Mouse (Mus musculus) midbrain, embryonic 15.5 days (tissue): ENCODE data around the gene Eml1. TPM values are rescaled to one million over a fixed set of nuclear protein-coding genes. Genes with fewer than 3 reads are reported as not detected.

Experiments
- ATAC-seq: fragments of 200-750 bp; cut with Nextera tagmentation; replicated peaks from 2 replicates; pipeline ENCODE4 v1.8.0; 2017; ENCODE audit warnings: moderate TSS enrichment
- H3K27ac ChIP-seq: fragments of 300-500 bp; sonication (generic); 2 replicates; pipeline ENCODE4 v1.5.1; 2015; ENCODE audit warnings: mild to moderate bottlenecking, inconsistent platforms
- H3K27me3 ChIP-seq: fragments of 300-500 bp; sonication (generic); replicated peaks from 2 replicates; pipeline ENCODE4 v1.6.1; 2015; ENCODE audit warnings: inconsistent platforms
- H3K36me3 ChIP-seq: fragments of 300-500 bp; sonication (generic); replicated peaks from 2 replicates; pipeline ENCODE4 v1.6.1; 2015; ENCODE audit warnings: inconsistent platforms
- H3K4me1 ChIP-seq: fragments of 300-500 bp; sonication (generic); 2 replicates; pipeline ENCODE4 v1.6.1; 2015; ENCODE audit warnings: inconsistent platforms
- H3K4me2 ChIP-seq: fragments of 300-500 bp; sonication (generic); 2 replicates; pipeline ENCODE4 v1.6.1; 2015; ENCODE audit warnings: inconsistent platforms, mild to moderate bottlenecking, moderate library complexity
- H3K4me3 ChIP-seq: fragments of 300-500 bp; sonication (generic); 2 replicates; pipeline ENCODE4 v1.5.1; 2015; ENCODE audit warnings: mild to moderate bottlenecking, inconsistent platforms
- H3K9ac ChIP-seq: fragments of 300-500 bp; sonication (generic); 2 replicates; pipeline ENCODE4 v1.6.1; 2015; ENCODE audit warnings: mild to moderate bottlenecking, inconsistent platforms
- H3K9me3 ChIP-seq: fragments of 300-500 bp; sonication (generic); 2 replicates; pipeline ENCODE4 v1.6.1; 2016; ENCODE audit warnings: inconsistent platforms
- WGBS: fragments of 180-500 bp; shearing (Covaris S2); methylation state at CpG from one replicate; pipeline ENCODE4 v1.1.7; 2015; ENCODE audit warnings: mixed read lengths; 5-methylcytosine and 5-hydroxymethylcytosine counted together
- polyA plus RNA-seq: library from polyadenylated mRNA; unstranded; fragments of >200 nt; fragmentation: Nextera tagmentation; extraction: Ambion mirVana; gene quantifications from 2 replicates; pipeline ENCODE4 v1.2.1, GENCODE M21; 2015

Gene Eml1
- polyA plus RNA-seq, 1 experiment from 2014 or later, result 52.9 TPM

- Histone ChIP-seq H3K9me3 (no peaks in the 10 kb centered on the region), H3K4me3 (no peak overlapping the region), H3K27ac (peak overlapping the region; percentile 39; the same call in 1 of the 2 replicates), H3K4me1 (peaks cover 28% of the 10 kb centered on the region), H3K9ac (no peak overlapping the region), H3K4me2 (no peak overlapping the region), H3K27me3 (no peaks in the 10 kb centered on the region), H3K36me3 (no peaks in the 10 kb centered on the region)
- 49% methylated on average over 16 of the region's 16 CpGs for WGBS
- ATAC-seq, result 0 out of 2 replicates have a peak, but pooled peaks have one; percentile 22
Measured at GRCm38 (mm10) chr12:108433030-108433429, 62.3 kb downstream of the Eml1 start.

- WGBS, result 53% methylated on average over 10 of the region's 10 CpGs
- H3K27me3 ChIP-seq, result no peaks in the 10 kb centered on the region
- H3K9me3 ChIP-seq, result no peaks in the 10 kb centered on the region
- H3K27ac ChIP-seq, result 0 out of 2 replicates have a peak overlapping the region, but pooled peaks have one; percentile 34
- H3K9ac ChIP-seq, result no peak overlapping the region
- H3K4me2 ChIP-seq, result 0 out of 2 replicates have a peak overlapping the region, but pooled peaks have one; percentile 8
- H3K4me3 ChIP-seq, result no peak overlapping the region
- ATAC-seq, result no peak
- peaks cover 28% of the 10 kb centered on the region for H3K4me1 ChIP-seq
- H3K36me3 ChIP-seq, result no peaks in the 10 kb centered on the region
Measured at GRCm38 (mm10) chr12:108433498-108433897, 62.7 kb downstream of the Eml1 start.

DNA sequence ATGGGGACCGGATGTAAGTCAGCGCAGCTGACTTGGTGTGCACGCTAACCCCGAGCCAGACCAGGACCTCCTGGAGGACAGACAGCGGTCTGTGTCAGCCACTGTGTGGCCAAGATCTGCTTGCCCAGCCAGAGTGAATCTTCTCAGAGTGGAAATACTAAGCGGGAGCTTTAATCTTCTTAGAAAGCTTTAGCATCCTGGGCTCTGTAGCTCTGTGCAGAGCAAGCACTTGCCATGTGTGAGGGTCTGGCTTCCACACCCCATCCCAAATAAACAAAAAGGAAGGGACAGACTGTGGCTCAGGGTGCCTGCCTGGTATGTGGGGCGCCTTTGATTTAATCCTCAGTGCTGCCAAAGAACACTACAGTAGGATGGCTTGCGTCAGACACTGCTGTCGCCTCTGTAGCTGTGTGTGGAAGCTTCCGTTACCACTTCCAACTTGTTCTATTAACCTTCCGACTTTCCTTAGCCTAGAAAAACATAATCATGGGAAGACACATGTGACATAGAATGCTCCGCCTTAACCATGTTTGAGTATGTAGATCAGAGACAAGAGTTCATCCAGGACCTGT is 64.8 kb downstream of the Eml1 start:
- no peaks in the 10 kb centered on the region for H3K27me3 ChIP-seq
- H3K9me3 ChIP-seq, result no peaks in the 10 kb centered on the region
- no peak overlapping the region for H3K9ac ChIP-seq
- no peaks in the 10 kb centered on the region for H3K36me3 ChIP-seq
- WGBS, result 42% methylated on average over 12 of the region's 12 CpGs
- no peak overlapping the region for H3K4me2 ChIP-seq
- H3K4me3 ChIP-seq, result no peak overlapping the region
- 0 out of 2 replicates have a peak overlapping the region, but pooled peaks have one; percentile 22 for H3K27ac ChIP-seq
- peaks cover 28% of the 10 kb centered on the region for H3K4me1 ChIP-seq
- ATAC-seq, result no peak

DNA sequence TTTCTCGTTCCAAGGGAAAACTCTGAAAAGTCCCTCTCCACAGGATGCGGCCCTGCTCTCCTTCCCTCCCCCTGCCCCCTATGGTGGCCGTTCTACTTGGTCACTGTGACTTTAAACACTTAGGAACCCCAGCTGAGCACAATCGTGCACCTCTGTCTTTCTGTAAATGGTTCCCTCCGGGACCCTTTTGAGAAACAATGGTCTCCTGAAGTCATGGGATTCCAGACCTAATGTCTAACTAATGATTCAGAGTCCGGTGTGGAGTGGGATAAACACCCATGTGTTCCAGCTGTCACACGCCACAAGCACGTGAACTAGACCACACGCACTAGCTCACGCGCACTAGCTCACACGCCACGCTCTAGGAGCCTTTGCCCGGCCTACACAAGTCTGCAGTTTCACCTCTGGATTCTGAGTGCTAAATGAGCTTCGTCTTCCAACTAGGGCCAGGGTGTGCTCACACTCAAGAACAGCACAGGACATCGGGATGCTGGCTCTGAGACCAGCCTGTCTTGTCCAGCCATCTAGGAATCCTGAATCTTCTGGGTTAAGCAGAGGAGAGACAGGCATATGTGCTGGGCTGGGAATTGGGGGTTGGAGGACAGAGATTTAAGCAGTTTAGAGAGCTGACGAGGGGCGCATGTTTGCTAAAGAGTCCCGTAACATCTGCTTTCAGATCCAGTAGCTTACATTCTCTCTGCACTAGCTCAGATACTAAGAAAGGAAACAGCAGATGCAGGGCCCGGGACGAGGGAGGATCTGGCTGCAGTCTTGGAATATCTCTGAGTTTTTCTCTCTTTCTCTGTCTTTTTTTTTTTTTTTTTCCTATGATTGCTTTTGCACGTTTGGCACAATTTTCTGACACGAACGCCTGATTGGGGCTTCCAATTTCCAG is 65.5 kb downstream of the Eml1 start:
- 56% methylated on average over 24 of the region's 24 CpGs for WGBS
- no peak overlapping the region for H3K4me2 ChIP-seq
- ATAC-seq, result no peak
- no peaks in the 10 kb centered on the region for H3K27me3 ChIP-seq
- no peaks in the 10 kb centered on the region for H3K9me3 ChIP-seq
- no peak overlapping the region for H3K4me3 ChIP-seq
- peaks cover 28% of the 10 kb centered on the region for H3K4me1 ChIP-seq
- H3K27ac ChIP-seq, result 0 out of 2 replicates have a peak overlapping the region, but pooled peaks have one; percentile 7
- H3K36me3 ChIP-seq, result no peaks in the 10 kb centered on the region
- no peak overlapping the region for H3K9ac ChIP-seq

GRCm38 (mm10) chr12:108437446-108437845 is 66.7 kb downstream of the Eml1 start:
- Histone ChIP-seq H3K27ac (no peak overlapping the region), H3K4me3 (no peak overlapping the region), H3K4me1 (peaks cover 28% of the 10 kb centered on the region), H3K27me3 (no peaks in the 10 kb centered on the region), H3K4me2 (no peak overlapping the region), H3K9ac (no peak overlapping the region), H3K36me3 (no peaks in the 10 kb centered on the region), H3K9me3 (no peaks in the 10 kb centered on the region)
- ATAC-seq, result no peak
- 87% methylated on average over 13 of the region's 13 CpGs for WGBS

GRCm38 (mm10) chr12:108443271-108443670 is 72.5 kb downstream of the Eml1 start:
- Histone ChIP-seq H3K27ac (no peak overlapping the region), H3K9me3 (no peaks in the 10 kb centered on the region), H3K4me2 (no peak overlapping the region), H3K36me3 (no peaks in the 10 kb centered on the region), H3K4me3 (no peak overlapping the region), H3K9ac (no peak overlapping the region), H3K4me1 (peaks cover 19% of the 10 kb centered on the region), H3K27me3 (no peaks in the 10 kb centered on the region)
- WGBS, result 6% methylated on average over 10 of the region's 10 CpGs
- ATAC-seq, result no peak

GRCm38 (mm10) chr12:108443708-108444107 is 73.0 kb downstream of the Eml1 start:
- Histone ChIP-seq H3K4me2 (no peak overlapping the region), H3K36me3 (no peaks in the 10 kb centered on the region), H3K9ac (no peak overlapping the region), H3K4me1 (peaks cover 19% of the 10 kb centered on the region), H3K27me3 (no peaks in the 10 kb centered on the region), H3K4me3 (no peak overlapping the region), H3K27ac (no peak overlapping the region; the same call in 1 of the 2 replicates), H3K9me3 (no peaks in the 10 kb centered on the region)
- ATAC-seq, result no peak
- WGBS, result 55% methylated on average over 5 of the region's 5 CpGs

- peaks cover 19% of the 10 kb centered on the region for H3K4me1 ChIP-seq
- no peaks in the 10 kb centered on the region for H3K9me3 ChIP-seq
- peak; percentile 49; the same call in 1 of the 2 replicates for ATAC-seq
- no peak overlapping the region for H3K9ac ChIP-seq
- no peak overlapping the region for H3K4me2 ChIP-seq
- H3K4me3 ChIP-seq, result no peak overlapping the region
- H3K36me3 ChIP-seq, result no peaks in the 10 kb centered on the region
- no peaks in the 10 kb centered on the region for H3K27me3 ChIP-seq
- peak overlapping the region; percentile 20; the same call in 1 of the 2 replicates for H3K27ac ChIP-seq
- WGBS, result 32% methylated on average over 11 of the region's 11 CpGs
Measured at GRCm38 (mm10) chr12:108444166-108445115, 73.7 kb downstream of the Eml1 start.

GRCm38 (mm10) chr12:108446721-108447120 is 76.0 kb downstream of the Eml1 start:
- Histone ChIP-seq H3K27me3 (no peaks in the 10 kb centered on the region), H3K4me2 (no peak overlapping the region), H3K9me3 (no peaks in the 10 kb centered on the region), H3K27ac (no peak overlapping the region), H3K4me1 (peaks cover 33% of the 10 kb centered on the region), H3K9ac (no peak overlapping the region), H3K4me3 (no peak overlapping the region), H3K36me3 (no peaks in the 10 kb centered on the region)
- no peak for ATAC-seq
- WGBS, result 94% methylated on average over 2 of the region's 2 CpGs

DNA sequence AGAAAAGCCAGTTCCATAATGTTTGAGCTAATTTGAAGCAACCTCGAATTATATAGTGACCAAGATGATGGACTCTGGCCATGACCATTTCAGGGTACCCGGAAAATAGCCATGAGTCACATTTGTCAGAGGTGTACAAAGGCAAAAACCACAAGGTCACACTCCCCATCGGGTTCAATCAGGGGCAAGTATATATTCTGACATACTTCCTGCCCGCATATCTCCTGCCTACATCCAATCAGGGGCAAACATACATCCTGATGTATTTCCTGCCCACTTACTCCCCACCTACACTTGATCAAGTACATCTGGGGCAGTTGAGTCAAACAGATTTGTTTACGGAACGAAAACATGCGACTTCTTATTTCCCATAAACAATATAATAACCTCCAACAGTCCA is 77.6 kb downstream of the Eml1 start:
- Histone ChIP-seq H3K36me3 (no peaks in the 10 kb centered on the region), H3K4me1 (peaks cover 32% of the 10 kb centered on the region), H3K27ac (no peak overlapping the region), H3K4me2 (no peak overlapping the region), H3K9me3 (no peaks in the 10 kb centered on the region), H3K4me3 (no peak overlapping the region), H3K9ac (no peak overlapping the region), H3K27me3 (no peaks in the 10 kb centered on the region)
- 95% methylated on average over 7 of the region's 7 CpGs for WGBS
- ATAC-seq, result no peak

DNA sequence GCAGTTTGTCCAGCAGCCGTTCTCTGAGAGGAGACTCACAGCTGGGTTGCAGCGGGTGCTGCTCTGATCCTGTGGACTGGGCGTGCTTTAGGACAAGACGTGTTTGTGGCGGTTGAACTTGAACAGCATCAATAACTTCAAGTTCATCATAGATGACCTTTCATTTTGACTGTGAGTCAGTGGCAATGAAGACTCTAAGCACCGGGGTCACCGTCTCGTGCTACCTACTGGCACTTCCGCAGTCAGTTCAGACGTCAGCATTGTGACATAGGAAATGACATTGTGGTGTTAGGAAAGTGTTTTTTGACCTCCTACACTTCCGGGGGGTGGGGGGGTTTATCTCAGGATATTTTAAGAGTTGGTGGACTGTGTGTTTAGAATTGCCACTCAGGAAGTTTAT is 79.2 kb downstream of the Eml1 start:
- ATAC-seq, result no peak
- Histone ChIP-seq H3K36me3 (no peaks in the 10 kb centered on the region), H3K9me3 (no peaks in the 10 kb centered on the region), H3K27me3 (no peaks in the 10 kb centered on the region), H3K27ac (no peak overlapping the region), H3K4me3 (no peak overlapping the region), H3K4me1 (peaks cover 25% of the 10 kb centered on the region), H3K4me2 (no peak overlapping the region), H3K9ac (no peak overlapping the region)
- WGBS, result 83% methylated on average over 11 of the region's 11 CpGs

GRCm38 (mm10) chr12:108450546-108450945 is 79.8 kb downstream of the Eml1 start:
- Histone ChIP-seq H3K4me2 (no peak overlapping the region), H3K36me3 (no peaks in the 10 kb centered on the region), H3K9me3 (no peaks in the 10 kb centered on the region), H3K27me3 (no peaks in the 10 kb centered on the region), H3K4me1 (peaks cover 30% of the 10 kb centered on the region), H3K4me3 (no peak overlapping the region), H3K9ac (no peak overlapping the region), H3K27ac (peak overlapping the region; percentile 43; the same call in 1 of the 2 replicates)
- no peak; the same call in 1 of the 2 replicates for ATAC-seq
- WGBS, result 58% methylated on average over 5 of the region's 5 CpGs
